Mouse (Mus musculus) cerebellum, adult 2 months (tissue): ENCODE data around the gene Olfr1359. TPM values are rescaled to one million over a fixed set of nuclear protein-coding genes. Genes with fewer than 3 reads are reported as not detected.
A peak's percentile ranks its signal among the peaks of the same experiment; 100 is the strongest.
"Not testable (repeated sequence)": the region's sequence is repeated elsewhere in the genome, so short reads cannot be mapped to it uniquely, and the experiment has no call there.

Source experiments
- DNase-seq, 2 experiments: peaks; one replicate each; pipeline ENCODE4 v3.0.0; 2021
- H3K27ac ChIP-seq: fragments of 200-500 bp; 2 replicates; pipeline ENCODE4 v1.5.1; 2012; ENCODE audit warnings: low read length, control low read depth, inconsistent platforms; ENCODE audit not compliant: insufficient read depth
- H3K27me3 ChIP-seq: fragments of 200-500 bp; 2 replicates; pipeline ENCODE4 v1.6.1; 2012; ENCODE audit warnings: inconsistent platforms, mild to moderate bottlenecking, low read length, moderate library complexity; ENCODE audit not compliant: control insufficient read depth, insufficient read depth
- H3K4me1 ChIP-seq: fragments of 200-500 bp; 2 replicates; pipeline ENCODE4 v1.6.1; 2011; ENCODE audit warnings: low read length; ENCODE audit not compliant: control insufficient read depth, insufficient read depth
- H3K4me3 ChIP-seq: fragments of 200-500 bp; replicated peaks from 2 replicates; pipeline ENCODE3; 2011; ENCODE audit warnings: mild to moderate bottlenecking, low read depth, low read length, control low read depth; ENCODE audit not compliant: insufficient read depth
- CTCF ChIP-seq: fragments of 200-500 bp; IDR thresholded peaks from 2 replicates; pipeline ENCODE4 v1.5.1; 2011; ENCODE audit warnings: low read depth, mild to moderate bottlenecking, control low read depth, low read length, moderate library complexity, borderline replicate concordance; ENCODE audit not compliant: insufficient read depth
- POLR2A ChIP-seq: fragments of 200-500 bp; IDR thresholded peaks from 2 replicates; pipeline ENCODE4 v1.6.1; 2011; ENCODE audit warnings: low read length, control low read depth, borderline replicate concordance; ENCODE audit not compliant: insufficient read depth
- WGBS: fragments of 180-500 bp; shearing (Covaris S2); methylation state at CpG from one replicate; pipeline ENCODE4 v1.1.7; 2018; 5-methylcytosine and 5-hydroxymethylcytosine counted together
- polyA plus RNA-seq: library from polyadenylated mRNA; depleted of rRNA; stranded (reverse); fragments of >200 nt; gene quantifications from 2 replicates; pipeline ENCODE4 v1.2.3, GENCODE M21; 2012; rRNA removed

Olfr1359 gene
- polyA plus RNA-seq, 1 experiment: not detected

DNA sequence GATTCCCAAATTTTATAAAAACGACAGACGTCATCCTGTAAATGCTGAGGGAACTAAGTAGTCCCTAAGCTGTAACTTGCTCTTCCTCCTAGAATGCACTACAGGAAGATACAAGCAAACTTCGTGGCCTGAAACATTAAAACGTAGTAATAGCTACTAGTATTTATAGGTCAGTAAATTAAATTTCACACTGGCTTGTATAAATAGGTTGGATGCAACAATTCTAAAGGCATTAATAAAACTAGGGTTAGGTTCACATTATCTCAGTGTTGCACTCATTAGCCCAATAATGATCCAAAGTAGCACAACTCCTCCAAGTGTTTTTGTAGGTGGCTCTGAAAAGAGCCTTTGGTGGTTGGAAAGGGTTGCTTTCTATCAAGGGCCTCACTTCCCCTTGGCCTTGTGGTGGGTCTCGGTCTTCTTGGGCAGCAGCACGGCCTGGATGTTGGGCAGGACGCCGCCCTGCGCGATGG is 55.2 kb downstream of the Olfr1359 start:
- DNase-seq: no peak
- WGBS: 4% methylated on average over 10 of the region's 10 CpGs
- Histone ChIP-seq H3K4me1 (no peaks in the 10 kb centered on the region), H3K27ac (peak overlapping the region; percentile 57), H3K4me3 (peak overlapping the region; percentile 47), H3K27me3 (no peaks in the 10 kb centered on the region)
- no peak for TF ChIP-seq CTCF
- no peak for TF ChIP-seq POLR2A

DNA sequence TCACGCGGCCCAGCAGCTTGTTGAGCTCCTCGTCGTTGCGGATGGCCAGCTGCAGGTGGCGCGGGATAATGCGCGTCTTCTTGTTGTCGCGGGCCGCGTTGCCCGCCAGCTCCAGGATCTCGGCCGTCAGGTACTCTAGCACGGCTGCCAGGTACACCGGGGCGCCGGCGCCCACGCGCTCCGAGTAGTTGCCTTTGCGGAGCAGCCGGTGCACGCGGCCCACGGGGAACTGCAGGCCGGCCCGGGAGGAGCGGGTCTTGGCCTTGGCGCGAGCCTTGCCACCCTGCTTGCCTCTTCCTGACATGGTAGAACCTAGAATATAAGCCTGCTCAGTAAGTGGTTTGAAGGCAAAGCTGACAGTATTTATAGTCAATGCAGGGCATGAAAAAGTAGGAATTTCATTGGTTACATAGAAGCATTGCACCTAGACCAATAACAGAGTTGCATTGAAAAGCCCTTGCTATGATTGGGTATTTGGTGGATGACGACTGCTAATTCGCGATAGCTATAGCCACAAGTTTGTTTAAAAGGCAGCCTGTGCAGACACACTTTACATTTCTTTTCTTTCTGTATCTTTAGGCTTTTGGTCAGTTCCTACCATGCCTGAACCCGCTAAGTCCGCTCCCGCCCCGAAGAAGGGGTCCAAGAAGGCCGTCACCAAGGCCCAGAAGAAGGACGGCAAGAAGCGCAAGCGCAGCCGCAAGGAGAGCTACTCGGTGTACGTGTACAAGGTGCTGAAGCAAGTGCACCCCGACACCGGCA is 55.8 kb downstream of the Olfr1359 start, which contains the start of the genes Hist1h2ak and Hist1h2bn:
Gene Hist1h2ak, minus strand, starts transcription at position 304 of the 762 bp plus-strand sequence.
Gene Hist1h2bn, plus strand, starts transcription at position 600 of the 762 bp plus-strand sequence.
- peak within 1 kb of the TSS; percentile 86 for H3K4me3 ChIP-seq
- peak; percentile 76 to 91 for DNase-seq
- H3K27ac ChIP-seq: peak within 1 kb of the TSS; percentile 57
- TF ChIP-seq POLR2A: 0 out of 2 replicates have a peak, but pooled peaks have one; percentile 39
- WGBS: under 1% methylated on average over 47 of the region's 50 CpGs
- H3K27me3 ChIP-seq, H3K4me1 ChIP-seq: not testable (repeated sequence)

DNA sequence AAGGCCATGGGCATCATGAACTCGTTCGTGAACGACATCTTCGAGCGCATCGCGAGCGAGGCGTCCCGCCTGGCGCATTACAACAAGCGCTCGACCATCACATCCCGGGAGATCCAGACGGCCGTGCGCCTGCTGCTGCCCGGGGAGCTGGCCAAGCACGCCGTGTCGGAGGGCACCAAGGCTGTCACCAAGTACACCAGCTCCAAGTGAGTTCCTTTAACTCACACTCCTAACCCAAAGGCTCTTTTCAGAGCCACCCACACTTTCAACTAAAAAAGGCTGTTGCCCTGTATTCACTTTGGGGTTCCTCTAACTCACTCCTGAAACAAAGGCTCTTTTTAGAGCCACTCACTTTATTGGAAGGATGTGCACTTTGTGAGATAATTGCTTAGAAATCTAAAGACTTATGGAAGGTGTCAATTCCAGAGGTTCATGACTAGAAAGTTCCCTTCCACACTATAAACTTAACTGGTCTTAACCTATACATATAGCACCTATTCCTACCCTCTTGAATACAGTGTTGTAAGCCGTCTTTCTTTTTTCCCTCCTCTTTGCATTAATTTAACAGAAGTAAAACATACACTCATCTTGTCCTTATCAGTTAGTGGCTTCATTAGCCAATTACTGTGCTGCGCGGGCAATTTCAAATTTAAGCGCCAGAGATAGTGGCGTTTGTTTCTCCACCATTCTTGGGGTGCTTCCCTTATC is 56.5 kb downstream of the Olfr1359 start:
- DNase-seq: peak in 1 of 2 experiments; percentile 23
- not testable (repeated sequence) for H3K4me1 ChIP-seq, H3K27ac ChIP-seq, H3K27me3 ChIP-seq
- 1% methylated on average over 23 of the region's 26 CpGs for WGBS
- H3K4me3 ChIP-seq: peak overlapping the region; percentile 26

DNA sequence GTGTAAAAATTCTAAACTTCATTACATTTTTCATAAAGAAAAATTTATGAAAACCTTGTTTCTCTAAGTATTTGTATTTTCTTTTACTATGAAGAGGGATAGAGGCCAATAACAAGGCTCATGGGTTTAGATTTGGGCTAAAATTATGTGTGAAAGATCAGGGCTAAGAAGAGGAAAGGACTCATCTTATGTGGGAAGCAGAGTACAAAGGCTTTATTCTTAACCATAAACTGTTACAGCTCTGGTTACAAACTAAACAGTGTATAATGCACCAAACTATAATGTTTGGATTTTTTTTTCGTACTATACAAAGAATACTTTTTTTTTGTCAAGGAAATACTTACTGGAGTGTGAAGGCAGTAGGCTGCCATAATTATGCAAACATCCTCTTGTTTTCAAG is 57.8 kb downstream of the Olfr1359 start:
- H3K27ac ChIP-seq: no peak overlapping the region
- H3K27me3 ChIP-seq: no peaks in the 10 kb centered on the region
- DNase-seq: no peak
- 57% methylated on average over 1 of the region's 1 CpGs for WGBS
- no peak for TF ChIP-seq POLR2A
- no peak for TF ChIP-seq CTCF
- no peaks in the 10 kb centered on the region for H3K4me1 ChIP-seq
- no peak overlapping the region for H3K4me3 ChIP-seq

Other genes with a start within 250 kb of the Olfr1359 start
- 69.3 and 71.9 TPM in 2 replicates for gene Zscan26, start 244.4 kb upstream of the Olfr1359 start, polyA plus RNA-seq
- gene Nkapl, start 229.6 kb upstream of the Olfr1359 start, polyA plus RNA-seq: 0.44 and 0.54 TPM in 2 replicates
- 3.6 and 4.2 TPM in 2 replicates for gene Zkscan4, start 219.2 kb upstream of the Olfr1359 start, polyA plus RNA-seq
- gene Gm10065, start 218.7 kb upstream of the Olfr1359 start, polyA plus RNA-seq: not detected in 2 replicates
- gene AK157302, start 202.9 kb upstream of the Olfr1359 start, polyA plus RNA-seq: 1.5 and 1.8 TPM in 2 replicates
- gene Gm11273, start 196.7 kb upstream of the Olfr1359 start, polyA plus RNA-seq: 28.3 and 29.8 TPM in 2 replicates
- 7.5 and 9.8 TPM in 2 replicates for gene Zkscan8, start 167.0 kb upstream of the Olfr1359 start, polyA plus RNA-seq
- not detected in 2 replicates for gene Olfr1366, start 155.3 kb upstream of the Olfr1359 start, polyA plus RNA-seq
- not detected in 2 replicates for gene Olfr1535, start 138.2 kb upstream of the Olfr1359 start, polyA plus RNA-seq
- not detected in 2 replicates for gene Olfr1364, start 116.4 kb upstream of the Olfr1359 start, polyA plus RNA-seq
- gene Olfr1362, start 84.1 kb upstream of the Olfr1359 start, polyA plus RNA-seq: not detected in 2 replicates
- gene Olfr11, start 55.6 kb upstream of the Olfr1359 start, polyA plus RNA-seq: 0.03 TPM in 1 of 2 replicates, not detected in the other
- not detected in 2 replicates for gene Olfr1361, start 34.7 kb upstream of the Olfr1359 start, polyA plus RNA-seq
- not detected in 2 replicates for gene Olfr1360, start 20.7 kb upstream of the Olfr1359 start, polyA plus RNA-seq
- gene Hist1h2bl, start 18.0 kb downstream of the Olfr1359 start, polyA plus RNA-seq: not detected in 2 replicates
- gene Hist1h2ai, start 18.3 kb downstream of the Olfr1359 start, polyA plus RNA-seq: 0.84 and 1.5 TPM in 2 replicates
- 2.9 TPM in 1 of 2 replicates, not detected in the other for gene Hist1h3h, start 19.5 kb downstream of the Olfr1359 start, polyA plus RNA-seq
- gene Hist1h2bm, start 23.9 kb downstream of the Olfr1359 start, polyA plus RNA-seq: not detected in 2 replicates
- gene Hist1h4j, start 37.0 kb downstream of the Olfr1359 start, polyA plus RNA-seq: 2.4 and 3.6 TPM in 2 replicates
- gene Hist1h4k, start 52.4 kb downstream of the Olfr1359 start, polyA plus RNA-seq: 16.9 and 17.5 TPM in 2 replicates
- gene Hist1h2ak, start 55.7 kb downstream of the Olfr1359 start, polyA plus RNA-seq: 1.9 and 2.4 TPM in 2 replicates
- gene Hist1h2bn, start 56.0 kb downstream of the Olfr1359 start, polyA plus RNA-seq: 1.2 and 2.6 TPM in 2 replicates
- gene Hist1h1b, start 82.5 kb downstream of the Olfr1359 start, polyA plus RNA-seq: 0.27 and 0.41 TPM in 2 replicates
- 1.9 and 4.9 TPM in 2 replicates for gene Hist1h3i, start 85.3 kb downstream of the Olfr1359 start, polyA plus RNA-seq
- gene Hist1h2an, start 89.1 kb downstream of the Olfr1359 start, polyA plus RNA-seq: not detected in 2 replicates
- gene Hist1h2bp, start 89.3 kb downstream of the Olfr1359 start, polyA plus RNA-seq: not detected in 2 replicates
- gene Hist1h2bq, start 112.1 kb downstream of the Olfr1359 start, polyA plus RNA-seq: 1.2 and 2.3 TPM in 2 replicates
- gene Hist1h2ao, start 112.4 kb downstream of the Olfr1359 start, polyA plus RNA-seq: not detected in 2 replicates
- not detected in 2 replicates for gene Hist1h4m, start 113.6 kb downstream of the Olfr1359 start, polyA plus RNA-seq
- 12.7 and 19.8 TPM in 2 replicates for gene Hist1h4n, start 134.1 kb downstream of the Olfr1359 start, polyA plus RNA-seq
- 1.5 and 1.6 TPM in 2 replicates for gene Hist1h2ap, start 135.4 kb downstream of the Olfr1359 start, polyA plus RNA-seq
- gene Hist1h2br, start 135.6 kb downstream of the Olfr1359 start, polyA plus RNA-seq: 0.16 and 1.3 TPM in 2 replicates
- gene Zfp184, start 247.0 kb downstream of the Olfr1359 start, polyA plus RNA-seq: 0.95 and 1.0 TPM in 2 replicates